Mouse (Mus musculus): Measurements from ENCODE around the gene Tfap2b.

Gene Tfap2b

GRCm38 (mm10) chr1:19208641-19209358, at the start of gene Tfap2b:
Gene Tfap2b, plus strand, starts transcription at chr1:19208914.
- in situ Hi-C loops (cut with MboI, MseI): loop anchor here (5.0 kb wide), 1 partner anchor 1304 kb away; no protein-coding TSS in a partner anchor

DNA sequence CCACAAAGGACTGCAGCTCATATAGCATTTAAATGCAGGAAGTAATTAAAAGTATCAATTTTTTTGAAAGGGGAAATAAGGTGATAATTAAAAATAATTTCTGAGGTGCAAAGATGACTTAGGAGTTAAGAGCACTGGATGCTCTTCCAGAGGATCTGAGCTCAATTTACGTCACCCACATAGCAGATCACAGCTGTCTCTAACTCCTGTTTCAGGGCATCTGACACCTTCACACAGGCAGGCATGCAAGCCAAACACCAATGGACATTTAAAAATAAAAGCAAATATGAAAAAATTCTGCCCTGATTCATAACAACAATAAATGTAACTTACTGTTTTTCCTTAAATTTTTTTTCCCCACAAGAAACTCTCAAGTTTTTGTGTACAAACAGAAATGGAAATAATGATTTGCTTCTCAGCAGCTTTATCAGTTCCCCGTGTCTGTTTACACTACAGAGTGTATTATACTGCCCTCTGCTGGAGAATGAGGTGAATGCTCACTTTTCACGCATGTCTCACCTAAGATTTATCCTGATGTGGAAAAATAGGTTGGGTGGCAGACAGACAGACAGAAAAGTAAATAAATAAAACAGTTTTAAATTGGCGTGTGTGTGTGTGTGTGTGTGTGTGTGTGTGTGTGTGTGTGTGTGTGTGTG, 29.8 kb upstream of the Tfap2b start:
- in situ Hi-C loops (cut with MboI, MseI): loop anchor here (5.0 kb wide), 1 partner anchor 822 kb away; no protein-coding TSS in a partner anchor

GRCm38 (mm10) chr1:19205649-19206048, 3.1 kb upstream of the Tfap2b start:
- in situ Hi-C loops (cut with MboI, MseI): loop anchor here (5.0 kb wide), 1 partner anchor 1307 kb away; no protein-coding TSS in a partner anchor

DNA sequence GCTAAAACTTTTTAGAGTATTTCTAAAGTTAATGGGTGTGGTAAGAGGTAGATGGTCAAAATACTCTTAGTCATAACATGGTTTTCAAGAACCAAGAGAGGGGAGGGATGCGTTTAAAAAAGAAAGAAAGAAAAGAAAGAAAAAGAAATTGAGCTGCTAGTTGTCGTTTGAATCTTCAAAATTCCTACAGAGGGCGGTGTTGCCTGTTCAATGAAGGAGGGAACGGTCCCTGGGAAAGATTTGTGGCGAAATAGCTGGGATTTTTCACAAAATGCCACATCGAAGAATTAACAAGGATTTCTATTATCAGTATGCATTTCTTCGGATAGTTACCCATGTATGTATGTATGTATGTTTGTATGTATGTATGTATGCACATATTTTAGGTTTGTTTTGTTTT, 2.5 kb upstream of the Tfap2b start:
- in situ Hi-C loops (cut with MboI, MseI): loop anchor here (5.0 kb wide), 1 partner anchor 1306 kb away; no protein-coding TSS in a partner anchor

DNA sequence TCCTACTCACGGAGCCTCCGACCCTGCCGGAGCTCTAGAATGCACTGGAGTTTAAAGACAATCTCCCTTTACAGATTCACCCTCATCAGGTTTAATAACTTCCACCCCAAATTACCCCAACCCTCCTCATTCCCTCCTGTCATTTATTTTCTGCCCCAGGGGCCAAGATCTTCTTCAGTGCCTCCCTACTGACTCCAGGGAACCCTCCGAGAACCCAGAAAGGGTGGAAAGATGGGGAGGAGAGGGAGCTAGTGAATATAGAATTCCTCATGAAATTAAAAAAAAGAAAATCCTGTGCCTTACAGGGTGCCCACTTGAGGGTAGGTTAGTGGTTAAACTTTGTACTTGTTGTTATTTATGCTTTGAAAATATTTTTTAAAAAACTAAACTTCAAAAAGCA, 1.1 kb upstream of the Tfap2b start:
- in situ Hi-C loops (cut with MboI, MseI): loop anchor here (5.0 kb wide), 1 partner anchor 1305 kb away; no protein-coding TSS in a partner anchor

DNA sequence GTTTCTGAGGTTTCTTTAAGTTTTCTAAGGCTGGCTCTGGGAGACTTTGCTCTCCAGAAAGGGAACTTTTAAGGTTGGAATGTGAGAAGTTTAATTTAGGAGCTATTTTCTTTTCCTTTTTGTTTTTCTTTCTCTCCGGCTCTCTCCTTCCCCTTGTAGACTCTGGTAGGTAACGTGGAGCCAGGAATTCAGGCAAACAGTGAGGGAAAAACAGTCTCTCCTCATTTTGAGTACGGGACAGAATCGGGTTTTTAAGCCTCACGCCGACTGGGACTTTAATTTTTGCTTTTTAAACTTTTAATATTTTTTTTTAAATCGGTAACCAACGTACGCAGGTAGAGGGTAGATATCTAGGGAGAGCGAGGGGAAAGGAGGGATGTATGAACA, 638 bp downstream of the Tfap2b start:
- in situ Hi-C loops (cut with MboI, MseI): loop anchor here (5.0 kb wide), 1 partner anchor 1303 kb away; no protein-coding TSS in a partner anchor

DNA sequence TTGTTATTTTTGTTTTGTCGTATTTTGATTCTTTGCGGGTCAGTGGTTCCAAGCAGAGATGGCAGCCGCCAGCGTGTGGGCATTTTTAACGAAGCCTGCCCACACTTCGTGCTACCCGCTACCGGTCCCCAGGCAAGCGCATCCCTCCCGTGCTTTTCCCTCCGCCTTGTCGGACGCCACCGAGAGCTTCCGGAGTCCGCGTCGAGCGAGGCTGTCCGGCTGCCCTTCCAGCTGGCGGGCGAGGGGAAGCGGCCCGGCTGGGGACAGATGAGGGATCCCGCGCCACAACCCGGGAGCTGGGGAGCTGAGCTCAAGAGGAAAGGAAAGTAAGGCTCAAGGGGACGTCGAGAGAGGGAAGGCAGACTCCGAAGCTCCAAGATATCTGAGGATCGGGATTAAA, 1.1 kb downstream of the Tfap2b start:
- in situ Hi-C loops (cut with MboI, MseI): loop anchor here (5.0 kb wide), 1 partner anchor 1303 kb away; no protein-coding TSS in a partner anchor

DNA sequence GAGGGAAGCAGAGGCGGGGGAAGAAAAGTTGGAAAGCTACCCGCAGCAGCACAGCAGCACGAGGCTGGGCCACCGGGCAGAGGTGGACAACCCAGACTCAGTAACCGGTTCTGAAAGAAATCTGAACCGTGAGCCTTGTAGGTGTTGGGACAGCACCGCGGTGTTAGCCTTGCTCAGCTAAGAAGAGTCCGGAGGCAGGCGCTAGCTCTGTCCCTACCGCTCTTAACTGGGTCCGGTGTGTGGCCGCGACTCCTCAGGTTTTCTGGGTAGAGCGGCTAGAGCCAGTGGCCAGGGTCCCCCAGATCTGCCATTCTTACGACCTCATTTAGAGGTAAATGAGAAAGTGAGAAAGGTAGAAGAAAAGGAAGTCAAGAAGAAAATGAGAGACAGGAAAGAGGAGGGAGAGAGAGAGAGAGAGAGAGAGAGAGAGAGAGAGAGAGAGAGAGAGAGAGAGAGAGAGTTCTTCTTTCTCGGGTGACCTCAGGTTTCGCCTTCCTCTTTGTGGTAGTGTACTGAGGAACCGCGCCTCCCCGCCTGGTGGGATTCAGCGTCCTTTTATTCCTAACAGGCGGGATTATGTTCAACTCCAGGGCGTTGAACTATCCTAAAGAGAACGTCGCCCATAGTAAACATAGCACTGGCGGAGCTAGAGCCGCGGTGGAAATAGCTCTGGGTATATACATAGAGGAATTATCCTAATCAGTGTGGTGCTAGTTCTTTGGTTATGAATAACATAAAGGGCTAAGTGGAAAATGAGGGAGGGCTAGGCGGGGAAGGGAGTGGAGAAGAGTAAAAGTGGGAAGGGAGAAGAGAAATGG, 1.7 kb downstream of the Tfap2b start:
- in situ Hi-C loops (cut with MboI, MseI): no loop called here

DNA sequence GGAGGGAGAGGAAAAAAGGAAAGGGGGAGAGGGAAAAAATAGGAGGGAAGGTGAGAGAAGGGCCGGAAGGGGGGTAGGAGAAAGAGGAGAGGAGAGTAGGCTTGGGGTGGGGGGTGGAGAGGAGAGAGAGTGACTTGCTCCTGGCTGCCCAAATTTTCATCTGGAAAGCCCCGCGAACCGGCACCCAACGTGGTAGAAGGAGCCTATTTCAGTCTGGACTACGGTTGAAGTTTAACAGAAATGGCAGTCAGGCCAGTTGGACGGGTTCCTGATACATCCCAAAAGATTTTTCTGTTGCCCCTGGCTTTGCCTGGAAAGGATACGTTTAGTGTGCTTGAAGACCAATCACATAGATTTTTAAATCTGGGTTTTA, 2.3 kb downstream of the Tfap2b start:
- in situ Hi-C loops (cut with MboI, MseI): no loop called here

DNA sequence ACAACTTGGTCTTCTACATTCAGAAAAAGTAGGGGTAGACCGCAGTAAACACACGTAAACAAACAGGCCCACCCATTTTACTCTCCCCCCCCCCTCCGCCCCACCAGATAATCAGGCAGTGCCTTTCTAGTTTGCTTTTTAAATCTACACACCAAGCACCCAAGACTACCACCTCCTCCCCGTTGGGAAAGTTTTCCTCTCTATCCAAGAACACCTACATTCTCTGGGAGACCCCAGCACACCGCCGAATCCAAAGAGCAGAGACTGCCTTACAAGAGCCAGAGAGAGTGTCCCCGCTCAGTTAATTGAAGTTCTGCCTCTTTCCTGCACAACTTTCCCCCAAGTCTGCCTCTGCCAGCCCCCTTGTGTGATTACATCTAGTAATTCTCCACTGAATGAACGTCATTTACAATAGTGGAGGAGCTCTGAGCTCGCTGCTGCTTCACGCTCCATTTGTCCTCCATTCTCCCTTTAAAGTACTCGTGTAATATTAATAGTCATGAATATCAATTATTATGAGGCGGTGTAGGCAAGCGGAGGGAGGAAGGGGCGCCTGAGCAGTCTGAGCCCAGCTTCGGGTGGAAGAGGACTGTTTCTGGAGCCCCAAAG, 2.9 kb downstream of the Tfap2b start:
- in situ Hi-C loops (cut with MboI, MseI): no loop called here

DNA sequence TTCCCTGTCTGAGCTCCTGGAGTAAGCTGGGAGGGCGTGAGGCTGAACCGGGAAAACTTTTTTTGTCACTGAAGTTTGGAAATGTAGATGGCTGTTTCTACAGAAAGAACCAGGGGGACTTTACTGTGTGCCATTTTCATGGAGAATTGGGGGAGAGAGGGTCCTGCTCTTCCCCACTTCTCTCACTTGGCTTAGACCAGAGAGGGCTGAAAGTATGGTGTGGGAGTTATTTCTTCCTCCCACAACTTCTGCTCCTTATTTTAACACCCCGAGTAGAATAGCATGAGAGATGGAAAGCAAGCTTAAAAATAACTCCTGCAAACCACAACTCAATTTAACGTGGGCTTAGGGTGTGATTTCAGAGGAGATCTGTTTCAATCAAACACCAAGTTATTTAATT, 4.0 kb downstream of the Tfap2b start:
- in situ Hi-C loops (cut with MboI, MseI): no loop called here

DNA sequence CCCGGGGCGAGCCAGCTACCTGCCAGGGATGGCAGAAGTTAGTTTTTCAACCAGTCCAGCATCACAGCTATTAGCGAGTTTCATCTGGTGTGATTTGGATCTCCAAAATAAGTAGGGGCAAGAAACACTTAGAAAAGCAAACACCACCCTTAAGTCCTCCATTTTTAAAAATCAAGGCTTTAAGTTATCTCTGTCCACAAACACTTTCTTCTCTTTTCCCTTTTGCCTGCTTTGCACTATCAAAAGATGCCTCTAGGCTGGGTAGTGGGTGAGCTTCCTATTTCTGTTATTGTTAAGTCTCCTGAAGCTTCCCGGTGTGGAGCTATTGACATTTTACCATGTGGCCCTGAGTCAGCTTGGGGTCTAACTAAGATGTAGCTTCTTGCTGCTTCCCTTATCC, 4.5 kb downstream of the Tfap2b start:
- in situ Hi-C loops (cut with MboI, MseI): no loop called here

DNA sequence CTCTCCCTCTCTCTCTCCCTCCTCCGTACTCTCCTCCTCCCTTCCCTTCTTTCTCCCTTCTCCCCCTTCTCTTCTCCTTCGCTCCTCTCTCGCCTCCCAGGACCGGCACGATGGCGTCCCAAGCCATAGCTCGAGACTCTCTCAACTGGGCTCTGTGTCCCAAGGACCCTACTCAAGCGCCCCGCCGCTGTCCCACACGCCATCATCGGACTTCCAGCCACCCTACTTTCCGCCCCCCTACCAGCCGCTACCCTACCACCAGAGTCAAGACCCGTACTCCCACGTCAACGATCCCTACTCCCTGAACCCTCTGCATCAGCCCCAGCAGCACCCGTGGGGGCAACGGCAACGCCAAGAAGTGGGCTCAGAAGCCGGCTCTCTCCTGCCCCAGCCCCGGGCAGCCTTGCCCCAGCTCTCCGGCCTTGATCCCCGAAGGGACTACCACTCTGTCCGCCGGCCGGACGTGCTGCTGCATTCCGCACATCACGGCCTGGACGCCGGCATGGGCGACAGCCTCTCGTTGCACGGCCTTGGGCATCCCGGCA, 5.2 kb downstream of the Tfap2b start:
- in situ Hi-C loops (cut with MboI, MseI): no loop called here

DNA sequence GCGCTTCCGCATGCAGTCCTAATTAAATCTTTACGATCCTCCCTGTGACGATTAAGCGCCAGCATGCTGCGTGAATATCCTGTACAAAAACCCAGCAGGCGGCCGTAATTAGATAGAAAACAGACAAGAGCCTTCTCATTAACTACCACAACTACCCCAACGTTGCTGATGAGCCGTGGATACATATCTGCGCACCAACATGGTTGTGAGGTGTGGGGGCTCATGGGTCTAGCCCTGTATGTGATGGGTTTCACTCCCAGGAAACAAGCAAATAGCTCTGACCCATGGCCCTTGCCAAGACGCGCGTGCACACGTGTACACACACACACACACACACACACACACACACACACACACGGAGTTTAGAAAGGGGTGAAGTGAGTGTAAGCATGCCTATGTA, 8.7 kb downstream of the Tfap2b start:
- in situ Hi-C loops (cut with MboI, MseI): no loop called here

- in situ Hi-C loops (cut with MboI, MseI): no loop called here
Measured at GRCm38 (mm10) chr1:19218221-19218620, 9.5 kb downstream of the Tfap2b start.

- in situ Hi-C loops (cut with MboI, MseI): no loop called here
Measured at GRCm38 (mm10) chr1:19219381-19219780, 10.7 kb downstream of the Tfap2b start.

DNA sequence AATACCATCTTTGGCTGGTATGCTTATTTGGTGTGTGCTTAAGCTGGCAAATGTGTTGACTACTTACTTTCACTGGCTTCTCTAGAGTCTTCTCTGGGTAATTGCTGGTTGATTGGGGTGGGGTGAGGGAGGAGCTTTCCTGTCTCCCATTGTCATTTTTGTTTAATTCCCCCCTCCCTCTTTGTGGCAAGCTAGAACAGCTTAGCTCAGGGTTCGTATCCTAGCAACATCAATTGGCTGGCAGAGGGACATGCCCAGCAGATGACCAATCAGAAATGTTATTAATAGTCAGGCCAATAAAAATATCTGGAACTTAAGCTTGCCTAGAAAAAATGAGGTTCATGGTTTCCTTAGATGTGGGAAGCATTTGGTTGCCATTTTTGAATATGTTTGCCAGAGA, 11.8 kb downstream of the Tfap2b start:
- in situ Hi-C loops (cut with MboI, MseI): no loop called here

DNA sequence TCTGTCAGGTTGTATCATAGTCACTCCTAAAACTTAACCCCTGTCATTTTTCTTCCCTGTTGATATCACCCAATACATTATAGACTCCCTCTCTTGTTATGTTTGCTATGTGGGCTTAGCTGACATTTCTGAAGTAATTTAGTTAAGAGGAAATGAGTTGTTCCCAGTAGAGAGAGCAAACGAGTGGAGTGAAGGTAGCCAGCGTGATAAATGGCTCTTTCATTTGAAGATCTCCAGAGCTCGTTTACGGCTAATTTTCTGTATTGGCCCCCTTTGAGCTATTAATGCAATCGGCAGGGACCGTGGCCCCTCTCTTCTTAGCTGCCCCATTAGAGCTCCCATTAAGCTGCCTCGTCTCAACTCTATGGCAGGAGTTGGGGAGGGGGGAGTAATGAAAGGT, 12.9 kb downstream of the Tfap2b start:
- in situ Hi-C loops (cut with MboI, MseI): no loop called here

- in situ Hi-C loops (cut with MboI, MseI): no loop called here
Measured at GRCm38 (mm10) chr1:19226699-19227098, 18.0 kb downstream of the Tfap2b start.

DNA sequence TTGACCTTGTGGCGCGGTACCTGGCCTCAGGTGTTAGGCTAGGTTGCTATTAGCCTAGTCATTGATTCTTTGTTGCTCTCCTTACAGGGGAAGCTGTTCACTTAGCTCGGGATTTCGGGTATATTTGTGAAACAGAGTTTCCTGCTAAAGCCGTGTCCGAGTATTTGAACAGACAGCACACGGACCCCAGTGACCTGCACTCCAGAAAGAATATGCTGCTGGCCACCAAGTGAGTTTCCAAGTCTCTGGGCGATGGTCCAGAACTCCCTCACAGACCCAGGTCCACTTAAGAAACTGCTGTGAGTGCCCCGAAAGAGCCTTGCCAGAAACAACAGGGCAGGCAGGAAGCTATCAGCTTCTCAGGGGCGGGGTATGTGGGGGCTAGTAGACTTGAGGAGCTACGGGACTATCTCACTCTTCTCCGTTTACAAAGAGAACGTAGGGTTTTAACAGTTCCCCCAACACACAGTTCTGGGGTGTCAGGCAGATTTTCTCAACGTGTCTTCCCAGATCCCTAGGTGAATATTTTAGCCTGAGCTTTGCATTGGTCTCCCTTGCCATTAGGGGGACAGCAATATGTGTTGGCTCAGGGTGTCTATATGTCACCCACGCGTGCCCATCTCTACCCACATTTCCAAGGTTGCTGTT, 22.3 kb downstream of the Tfap2b start:
- in situ Hi-C loops (cut with MboI, MseI): no loop called here

DNA sequence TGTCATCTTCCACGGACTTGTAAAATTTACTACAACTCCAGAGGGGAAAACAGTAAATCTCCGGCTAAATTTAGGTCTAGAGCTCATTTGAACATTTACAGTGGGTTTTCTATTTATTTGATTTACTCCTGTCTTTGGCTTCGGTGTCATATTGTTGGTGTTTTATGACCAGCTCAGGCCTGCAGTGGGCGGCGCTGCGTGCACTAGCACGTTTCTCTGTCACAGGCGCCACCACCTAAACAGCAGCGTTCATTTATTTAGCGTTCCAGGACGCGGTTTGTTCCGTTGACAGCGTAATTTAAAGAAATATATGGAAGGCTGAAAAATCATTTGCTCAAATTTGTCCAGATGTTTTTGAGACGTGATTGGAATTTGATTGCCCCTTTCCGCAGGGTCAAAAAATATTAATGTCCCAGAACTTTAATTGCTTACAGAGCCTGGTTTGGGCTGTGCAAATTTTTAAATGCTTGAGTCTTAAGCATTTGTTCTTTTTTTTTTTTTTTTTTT, 22.9 kb downstream of the Tfap2b start:
- in situ Hi-C loops (cut with MboI, MseI): no loop called here

Measured in T-helper 2 cell (primary cell).